In the genomic region with DNA sequence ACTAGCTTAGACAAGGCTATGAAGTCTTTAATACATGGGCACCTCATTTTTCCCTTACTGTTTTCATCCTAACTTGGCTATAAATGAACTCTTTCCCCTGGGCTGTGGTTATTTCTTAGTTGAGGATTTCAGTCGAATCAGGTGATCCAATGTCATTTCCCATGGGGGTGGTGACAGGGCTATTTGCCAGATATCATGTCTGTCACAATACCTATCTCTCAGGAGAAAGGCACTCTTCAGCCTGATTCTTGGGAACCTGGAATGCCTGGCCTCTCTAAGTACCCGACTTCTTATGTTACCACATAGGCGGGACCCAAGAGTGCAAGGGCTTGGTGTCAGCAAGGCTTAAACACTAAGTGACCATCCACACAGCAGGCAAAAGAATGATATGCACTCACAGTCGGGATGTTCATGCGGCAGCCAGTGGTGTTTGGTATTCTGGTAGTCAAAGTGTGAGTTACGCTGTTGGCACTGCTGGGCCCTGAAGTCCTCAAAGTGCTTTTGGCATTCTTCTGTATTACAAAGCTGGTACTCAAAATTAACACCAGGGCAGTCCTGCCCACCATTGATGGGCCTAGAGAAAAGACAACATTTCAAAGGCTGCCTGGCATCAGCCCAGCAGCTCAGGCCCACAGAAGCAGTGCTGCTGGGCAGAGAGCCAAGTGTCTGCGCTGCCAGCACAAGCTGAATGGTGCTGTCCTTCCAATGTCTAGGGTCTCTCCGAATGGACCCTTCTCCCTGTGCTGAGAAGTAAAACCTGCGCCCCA, we compare ENCODE assay signal across 9 mouse cellular contexts.
DNase-seq lines count a peak whose midpoint lies in the region; ATAC-seq and TF ChIP-seq lines count a peak whose summit lies in the region.
"Had no signal": no experiment of that assay in that cellular context is flagged by ENCODE, and none has a peak within 500 bp of the region (broad histone marks: within the 10 kb centered on the region; RNA-seq: fewer than 3 reads in every experiment).

No protein-coding gene starts in this region.

- TF ChIP-seq CTCF in forebrain, postnatal 0 days (IDR thresholded peaks at IDR 0.05; ENCODE audit: low read depth), result no peak

- H3K36me3 ChIP-seq in forebrain, embryonic 11.5 days (ENCODE audit: control insufficient read depth, insufficient read depth, low read length), result no peaks in the 10 kb centered on the region
- H3K36me3 ChIP-seq in forebrain, embryonic 10.5 days (replicated peaks), result peaks cover 44% of the 10 kb centered on the region
- peaks cover 3% of the 10 kb centered on the region; the same call in 1 of the 2 replicates for H3K36me3 ChIP-seq in forebrain, postnatal 0 days (ENCODE audit: insufficient read depth)

- H3K9me3 ChIP-seq in forebrain, embryonic 11.5 days (ENCODE audit: control insufficient read depth, low read length), result no peaks in the 10 kb centered on the region
- no peaks in the 10 kb centered on the region for H3K9me3 ChIP-seq in forebrain, embryonic 10.5 days
- H3K9me3 ChIP-seq in forebrain, postnatal 0 days (ENCODE audit: low read length), result no peaks in the 10 kb centered on the region
- H3K9me3 ChIP-seq: limb, embryonic 13.5 days had no signal

- no peaks in the 10 kb centered on the region for H3K27me3 ChIP-seq in forebrain, embryonic 11.5 days (ENCODE audit: control insufficient read depth, insufficient read depth, low read length)
- no peaks in the 10 kb centered on the region for H3K27me3 ChIP-seq in forebrain, embryonic 10.5 days (ENCODE audit: poor library complexity, severe bottlenecking)
- no peaks in the 10 kb centered on the region for H3K27me3 ChIP-seq in forebrain, postnatal 0 days (ENCODE audit: insufficient read depth, low read length)
- H3K27me3 ChIP-seq: limb, embryonic 13.5 days had no signal

- no peak overlapping the region for H3K9ac ChIP-seq in forebrain, embryonic 11.5 days (ENCODE audit: low read length)
- no peak overlapping the region for H3K9ac ChIP-seq in forebrain, postnatal 0 days
- H3K9ac ChIP-seq: limb, embryonic 13.5 days had no signal

- DNase-seq in forebrain, embryonic 11.5 days (ENCODE audit: low spot score), result no peak
- DNase-seq in forebrain, embryonic 10.5 days (ENCODE audit: extremely low spot score, low spot score), result no peak
- DNase-seq in adrenal gland, postnatal 25 days, result peak; percentile 72
- DNase-seq in forebrain, postnatal 0 days, result peak; percentile 90
- peak; percentile 22 to 38 for DNase-seq in kidney, postnatal 4 days
- DNase-seq in lung, postnatal 14 days, result peak; percentile 41

- 77% methylated on average over 9 of the region's 9 CpGs for WGBS in forebrain, embryonic 11.5 days
- 95% methylated on average over 9 of the region's 9 CpGs for WGBS in forebrain, embryonic 10.5 days
- WGBS in forebrain, postnatal 0 days, result 19% methylated on average over 9 of the region's 9 CpGs

- no peak overlapping the region for H3K4me3 ChIP-seq in forebrain, embryonic 11.5 days (ENCODE audit: low read depth, low read length)
- no peak overlapping the region for H3K4me3 ChIP-seq in forebrain, embryonic 10.5 days
- no peak overlapping the region for H3K4me3 ChIP-seq in forebrain, postnatal 0 days (ENCODE audit: low read depth, low read length)
- H3K4me3 ChIP-seq: limb, embryonic 13.5 days had no signal

- no peak overlapping the region for H3K4me2 ChIP-seq in forebrain, embryonic 11.5 days (ENCODE audit: low read depth, low read length, severe bottlenecking)
- no peak overlapping the region for H3K4me2 ChIP-seq in forebrain, postnatal 0 days (ENCODE audit: low read depth)
- H3K4me2 ChIP-seq: limb, embryonic 13.5 days had no signal

- no peak overlapping the region for H3K27ac ChIP-seq in forebrain, embryonic 11.5 days (ENCODE audit: low read depth, low read length)
- H3K27ac ChIP-seq in forebrain, embryonic 10.5 days, result no peak overlapping the region; the same call in 1 of the 2 replicates
- H3K27ac ChIP-seq in forebrain, postnatal 0 days (ENCODE audit: low read depth, low read length), result 0 out of 2 replicates have a peak overlapping the region, but pooled peaks have one; percentile 41
- H3K27ac ChIP-seq: limb, embryonic 13.5 days had no signal

- ATAC-seq in forebrain, embryonic 11.5 days (replicated peaks; ENCODE audit: low FRiP score), result peak; percentile 74
- peak; percentile 95 for ATAC-seq in forebrain, postnatal 0 days
- ATAC-seq in inflammation-experienced regulatory T-cells, adult 6 months, result no peak
- no peak for ATAC-seq in granulocyte monocyte progenitor cell, adult 5-6 weeks (replicated peaks; ENCODE audit: poor library complexity, severe bottlenecking)

- no peaks in the 10 kb centered on the region for H3K4me1 ChIP-seq in forebrain, embryonic 11.5 days (replicated peaks; ENCODE audit: control insufficient read depth, insufficient read depth, low read length)
- H3K4me1 ChIP-seq in forebrain, embryonic 10.5 days, result no peaks in the 10 kb centered on the region
- H3K4me1 ChIP-seq in forebrain, postnatal 0 days (ENCODE audit: insufficient read depth), result peaks cover 6% of the 10 kb centered on the region

Comparison
In these comparisons a context has a peak if more than half of its experiments do, and no peak if none do; other contexts are left out.
1. DNase-seq: peak in adrenal gland, postnatal 25 days (single experiment), forebrain, postnatal 0 days (single experiment), kidney, postnatal 4 days (2 of 2) and lung, postnatal 14 days (single experiment); none in forebrain, embryonic 11.5 days (single experiment) and forebrain, embryonic 10.5 days (single experiment).
2. ATAC-seq: peak in forebrain, embryonic 11.5 days (single experiment) and forebrain, postnatal 0 days (single experiment); none in inflammation-experienced regulatory T-cells, adult 6 months (single experiment) and granulocyte monocyte progenitor cell, adult 5-6 weeks (single experiment).